Mouse (Mus musculus): ENCODE data around the gene Fam89a.

- TF ChIP-seq CTCF (IDR thresholded peaks at IDR 0.05; ENCODE audit: insufficient read depth, low read depth, low read length) (no peak), POLR2A (IDR thresholded peaks at IDR 0.05; ENCODE audit: insufficient read depth, low read depth, low read length) (no peak)
These were observed 44.3 kb upstream of the Fam89a start for GRCm38 (mm10) chr8:124795781-124796488.
